Comparison of ENCODE assay signal across 9 mouse cellular contexts in genomic region chr5:122396791-122397190, GRCm38 (mm10). TPM values are rescaled to one million over a fixed set of nuclear protein-coding genes. Genes with fewer than 3 reads are reported as not detected.
DNase-seq lines count a peak whose midpoint lies in the region; ATAC-seq and TF ChIP-seq lines count a peak whose summit lies in the region.
"Had no signal": no experiment of that assay in that cellular context is flagged by ENCODE, and none has a peak within 500 bp of the region (broad histone marks: within the 10 kb centered on the region; RNA-seq: fewer than 3 reads in every experiment).

No protein-coding gene starts in this region.

- no peak for TF ChIP-seq POLR2A in cerebellum, adult 2 months (IDR thresholded peaks at IDR 0.05; ENCODE audit: borderline replicate concordance, insufficient read depth, low read length)

- H3K4me1 ChIP-seq in ES-E14 (ENCODE audit: control insufficient read depth in 2 of 2, insufficient read depth in 2 of 2, low read length in 2 of 2, poor library complexity in 1 of 2): peaks cover 1 to 4% of the 10 kb centered on the region in 2 experiments; a peak in 1 of 4 replicates
- peaks cover 37% of the 10 kb centered on the region for H3K4me1 ChIP-seq in heart, embryonic 15.5 days (replicated peaks)
- H3K4me1 ChIP-seq in liver, embryonic 15.5 days (replicated peaks): peaks cover 37% of the 10 kb centered on the region
- peaks cover 13% of the 10 kb centered on the region; the same call in 1 of the 2 replicates for H3K4me1 ChIP-seq in cerebellum, adult 2 months (ENCODE audit: control insufficient read depth, insufficient read depth, low read length)

- H3K4me2 ChIP-seq in heart, embryonic 15.5 days: no peak overlapping the region
- H3K4me2 ChIP-seq in liver, embryonic 15.5 days: no peak overlapping the region; the same call in 1 of the 2 replicates
- H3K4me2 ChIP-seq: liver, embryonic 13.5 days had no signal

- no peaks in the 10 kb centered on the region for H3K9me3 ChIP-seq in ES-E14 (ENCODE audit: control insufficient read depth, insufficient read depth, low read depth, low read length)
- no peaks in the 10 kb centered on the region for H3K9me3 ChIP-seq in heart, embryonic 15.5 days (replicated peaks)
- no peaks in the 10 kb centered on the region for H3K9me3 ChIP-seq in liver, embryonic 15.5 days (replicated peaks)
- H3K9me3 ChIP-seq: liver, embryonic 13.5 days had no signal

- no peak for TF ChIP-seq CTCF in cerebellum, adult 2 months (IDR thresholded peaks at IDR 0.05; ENCODE audit: borderline replicate concordance, insufficient read depth, low read depth, low read length)

- in situ Hi-C loops in ES-E14 (cut with MboI; ENCODE audit: low sequenced_read_pairs in 2 of 2, unreplicated experiment in 2 of 2): no loop called here

- DNase-seq in embryo, embryonic 10 days (ENCODE audit: low spot score): peak; percentile 25
- DNase-seq in embryo, embryonic 9.5 days (ENCODE audit: extremely low spot score): no peak
- no peak for DNase-seq in ES-E14 (ENCODE audit: low read depth, low spot score)
- no peak for DNase-seq in right cerebral cortex, postnatal 14 days
- DNase-seq in cerebellum, adult 2 months: no peak
- DNase-seq: liver, embryonic 13.5 days had no signal

- H3K36me3 ChIP-seq in ES-E14 (ENCODE audit: control insufficient read depth, insufficient read depth, low read length, poor library complexity, severe bottlenecking): peaks cover 3% of the 10 kb centered on the region; the same call in 1 of the 2 replicates
- H3K36me3 ChIP-seq in heart, embryonic 15.5 days: peaks cover 5% of the 10 kb centered on the region; the same call in 1 of the 2 replicates
- peaks cover 64% of the 10 kb centered on the region for H3K36me3 ChIP-seq in liver, embryonic 15.5 days (replicated peaks)

- 69% methylated on average over 10 of the region's 10 CpGs for WGBS in heart, embryonic 15.5 days
- WGBS in liver, embryonic 15.5 days (ENCODE audit: insufficient replicate concordance): 49% methylated on average over 10 of the region's 10 CpGs
- WGBS in cerebellum, adult 2 months: 83% methylated on average over 10 of the region's 10 CpGs

- 0 out of 2 replicates have a peak overlapping the region, but pooled peaks have one; percentile 13 for H3K9ac ChIP-seq in ES-E14 (ENCODE audit: insufficient read depth, low read depth, low read length, poor library complexity, severe bottlenecking)
- H3K9ac ChIP-seq in heart, embryonic 15.5 days: no peak overlapping the region
- no peak overlapping the region for H3K9ac ChIP-seq in liver, embryonic 15.5 days
- H3K9ac ChIP-seq: liver, embryonic 13.5 days had no signal

- H3K27ac ChIP-seq in ES-E14 (ENCODE audit: insufficient read depth, low read depth, low read length, poor library complexity, severe bottlenecking): no peak overlapping the region
- peak overlapping the region; percentile 82 for H3K27ac ChIP-seq in heart, embryonic 15.5 days
- no peak overlapping the region for H3K27ac ChIP-seq in liver, embryonic 15.5 days (replicated peaks)
- no peak overlapping the region for H3K27ac ChIP-seq in cerebellum, adult 2 months (ENCODE audit: insufficient read depth, low read length)
- H3K27ac ChIP-seq: liver, embryonic 13.5 days had no signal

- peak; percentile 25; the same call in 1 of the 2 replicates for ATAC-seq in heart, embryonic 15.5 days (replicated peaks; ENCODE audit: insufficient number of reproducible peaks, insufficient read depth, low FRiP score, low read depth)
- no peak for ATAC-seq in liver, embryonic 15.5 days (ENCODE audit: insufficient read depth)
- no peak for ATAC-seq in erythroblast, adult 5-6 weeks (replicated peaks; ENCODE audit: low FRiP score, poor library complexity, severe bottlenecking)

- H3K4me3 ChIP-seq in ES-E14 (ENCODE audit: insufficient read depth in 1 of 2, low read depth in 1 of 2, low read length in 2 of 2, poor library complexity in 1 of 2, severe bottlenecking in 1 of 2): peak overlapping the region in 1 of 2 experiments; percentile 18; a peak in 2 of 4 replicates
- no peak overlapping the region for H3K4me3 ChIP-seq in heart, embryonic 15.5 days
- H3K4me3 ChIP-seq in liver, embryonic 15.5 days (replicated peaks): 0 out of 2 replicates have a peak overlapping the region, but pooled peaks have one; percentile 5
- H3K4me3 ChIP-seq in cerebellum, adult 2 months (replicated peaks; ENCODE audit: insufficient read depth, low read depth, low read length): no peak overlapping the region
- H3K4me3 ChIP-seq: liver, embryonic 13.5 days had no signal

- no peaks in the 10 kb centered on the region for H3K27me3 ChIP-seq in heart, embryonic 15.5 days
- no peaks in the 10 kb centered on the region for H3K27me3 ChIP-seq in liver, embryonic 15.5 days
- H3K27me3 ChIP-seq in cerebellum, adult 2 months (ENCODE audit: control insufficient read depth, insufficient read depth, low read length): no peaks in the 10 kb centered on the region
- H3K27me3 ChIP-seq: liver, embryonic 13.5 days had no signal

TF ChIP-seq in ES-E14, 5 proteins besides CTCF, POLR2A, EP300 and RAD21:
- TF ChIP-seq HCFC1 (IDR thresholded peaks at IDR 0.05; ENCODE audit: borderline replicate concordance, insufficient read depth, low read length) (no peak), CHD2 (IDR thresholded peaks at IDR 0.05; ENCODE audit: low read depth, low read length) (peak; percentile 75)

RNA-seq across cellular contexts. Expression of gene Arpc3, which starts 5.1 kb away (rescaled TPM):
- 135 and 165 TPM in 2 replicates for total RNA-seq in ES-E14 (2012; rRNA removed)
- polyA plus RNA-seq in heart, embryonic 15.5 days (2015; fragmentation: Nextera tagmentation; extraction: Ambion mirVana): 98.6 and 103 TPM in 2 replicates
- polyA plus RNA-seq in liver, embryonic 15.5 days (2015; fragmentation: Nextera tagmentation; extraction: Ambion mirVana): 80.7 and 105 TPM in 2 replicates
- total RNA-seq in erythroblast, adult 5-6 weeks (2015; ENCODE audit: low replicate concordance): 98.4 and 108 TPM in 2 replicates
- total RNA-seq in erythroblast, adult 5-6 weeks (2017; ENCODE audit: low replicate concordance): 220 and 303 TPM in 2 replicates
- polyA plus RNA-seq in cerebellum, adult 2 months (2012; rRNA removed): 189 and 203 TPM in 2 replicates

RNA-seq across cellular contexts. Expression of gene Fam216a, which starts 24.6 kb away (rescaled TPM):
- 20.0 and 32.7 TPM in 2 replicates for total RNA-seq in ES-E14 (2012; rRNA removed)
- 43.7 and 53.7 TPM in 2 replicates for polyA plus RNA-seq in heart, embryonic 15.5 days (2015; fragmentation: Nextera tagmentation; extraction: Ambion mirVana)
- polyA plus RNA-seq in liver, embryonic 15.5 days (2015; fragmentation: Nextera tagmentation; extraction: Ambion mirVana): 16.9 and 19.1 TPM in 2 replicates
- 6.5 and 9.0 TPM in 2 replicates for total RNA-seq in erythroblast, adult 5-6 weeks (2015; ENCODE audit: low replicate concordance)
- total RNA-seq in erythroblast, adult 5-6 weeks (2017; ENCODE audit: low replicate concordance): 5.9 and 6.4 TPM in 2 replicates
- polyA plus RNA-seq in cerebellum, adult 2 months (2012; rRNA removed): 94.8 and 98.5 TPM in 2 replicates

RNA-seq across cellular contexts. Expression of gene Anapc7, which starts 24.7 kb away (rescaled TPM):
- total RNA-seq in ES-E14 (2012; rRNA removed): 51.8 and 63.2 TPM in 2 replicates
- 30.2 and 38.5 TPM in 2 replicates for polyA plus RNA-seq in heart, embryonic 15.5 days (2015; fragmentation: Nextera tagmentation; extraction: Ambion mirVana)
- 14.4 and 17.2 TPM in 2 replicates for polyA plus RNA-seq in liver, embryonic 15.5 days (2015; fragmentation: Nextera tagmentation; extraction: Ambion mirVana)
- total RNA-seq in erythroblast, adult 5-6 weeks (2015; ENCODE audit: low replicate concordance): 13.2 and 14.6 TPM in 2 replicates
- 15.9 and 16.3 TPM in 2 replicates for total RNA-seq in erythroblast, adult 5-6 weeks (2017; ENCODE audit: low replicate concordance)
- 36.0 and 38.0 TPM in 2 replicates for polyA plus RNA-seq in cerebellum, adult 2 months (2012; rRNA removed)

RNA-seq across cellular contexts. Expression of gene Gpn3, which starts 25.1 kb away (rescaled TPM):
- total RNA-seq in ES-E14 (2012; rRNA removed): 101 and 105 TPM in 2 replicates
- 49.4 and 51.7 TPM in 2 replicates for polyA plus RNA-seq in heart, embryonic 15.5 days (2015; fragmentation: Nextera tagmentation; extraction: Ambion mirVana)
- polyA plus RNA-seq in liver, embryonic 15.5 days (2015; fragmentation: Nextera tagmentation; extraction: Ambion mirVana): 48.7 and 53.5 TPM in 2 replicates
- total RNA-seq in erythroblast, adult 5-6 weeks (2015; ENCODE audit: low replicate concordance): 21.1 and 35.9 TPM in 2 replicates
- total RNA-seq in erythroblast, adult 5-6 weeks (2017; ENCODE audit: low replicate concordance): 25.0 and 53.7 TPM in 2 replicates
- 46.5 and 48.7 TPM in 2 replicates for polyA plus RNA-seq in cerebellum, adult 2 months (2012; rRNA removed)

RNA-seq across cellular contexts. Expression of gene Vps29, which starts 42.6 kb away (rescaled TPM):
- 101 and 135 TPM in 2 replicates for total RNA-seq in ES-E14 (2012; rRNA removed)
- polyA plus RNA-seq in heart, embryonic 15.5 days (2015; fragmentation: Nextera tagmentation; extraction: Ambion mirVana): 177 and 206 TPM in 2 replicates
- polyA plus RNA-seq in liver, embryonic 15.5 days (2015; fragmentation: Nextera tagmentation; extraction: Ambion mirVana): 87.8 and 103 TPM in 2 replicates
- total RNA-seq in erythroblast, adult 5-6 weeks (2015; ENCODE audit: low replicate concordance): 43.9 and 44.2 TPM in 2 replicates
- total RNA-seq in erythroblast, adult 5-6 weeks (2017; ENCODE audit: low replicate concordance): 19.8 and 23.4 TPM in 2 replicates
- polyA plus RNA-seq in cerebellum, adult 2 months (2012; rRNA removed): 170 and 180 TPM in 2 replicates
